Mouse (Mus musculus): ENCODE measurements around the gene Hist1h3h.

DNA sequence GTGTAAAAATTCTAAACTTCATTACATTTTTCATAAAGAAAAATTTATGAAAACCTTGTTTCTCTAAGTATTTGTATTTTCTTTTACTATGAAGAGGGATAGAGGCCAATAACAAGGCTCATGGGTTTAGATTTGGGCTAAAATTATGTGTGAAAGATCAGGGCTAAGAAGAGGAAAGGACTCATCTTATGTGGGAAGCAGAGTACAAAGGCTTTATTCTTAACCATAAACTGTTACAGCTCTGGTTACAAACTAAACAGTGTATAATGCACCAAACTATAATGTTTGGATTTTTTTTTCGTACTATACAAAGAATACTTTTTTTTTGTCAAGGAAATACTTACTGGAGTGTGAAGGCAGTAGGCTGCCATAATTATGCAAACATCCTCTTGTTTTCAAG lies 38.2 kb downstream of the Hist1h3h start:
- TF ChIP-seq POLR2A (IDR thresholded peaks at IDR 0.05; ENCODE audit: low read depth, low read length) (no peak), CTCF (IDR thresholded peaks at IDR 0.05; ENCODE audit: extremely low read depth, insufficient read depth, insufficient read length, insufficient replicate concordance) (no peak)

Data from spleen, adult 2 months (tissue).